Mouse (Mus musculus) ovary, adult 10 weeks (tissue): ENCODE results near the gene Erg. TPM values are rescaled to one million over a fixed set of nuclear protein-coding genes. Genes with fewer than 3 reads are reported as not detected.

Source experiments
- polyA plus RNA-seq: library from polyadenylated mRNA; stranded (reverse); fragments of 350-450 nt; fragmentation: Illumina TruSeq; extraction: RNeasy Lipid Tissue Mini Kit (QIAGEN cat#74804); gene quantifications from one replicate; pipeline ENCODE4 v1.2.3, GENCODE M21; 2014

Gene Erg
- polyA plus RNA-seq, result 8.9 TPM

GRCm38 (mm10) chr16:95586311-95586602, at the start of gene Erg:
Gene Erg, minus strand, starts transcription at chr16:95586593.

Other genes with a start within 250 kb of the Erg start
- 79.0 TPM for gene Ets2, start 115.5 kb upstream of the Erg start, polyA plus RNA-seq